Comparison of ENCODE assay signal across 22 mouse cellular contexts in the genomic region with DNA sequence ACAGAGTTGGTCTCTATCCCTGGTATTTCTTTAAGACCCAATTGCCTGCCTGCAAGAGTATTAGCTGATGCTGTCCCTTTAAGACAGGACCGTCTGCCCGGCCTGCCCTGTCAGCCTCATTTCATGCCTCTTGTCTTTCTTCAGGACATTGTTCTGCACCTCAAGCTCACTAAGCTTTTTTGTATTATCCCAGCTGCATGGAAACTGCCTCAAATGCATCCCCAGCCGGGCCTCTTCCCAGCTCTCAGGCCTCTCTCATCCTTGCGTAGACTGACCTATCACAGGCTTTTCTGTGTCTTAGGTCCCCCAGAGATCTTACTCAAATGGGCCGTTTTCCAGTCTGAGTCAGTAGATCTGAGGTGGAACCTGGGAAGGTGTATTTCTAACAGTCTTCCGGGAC.
DNase-seq lines count a peak whose midpoint lies in the region; ATAC-seq and TF ChIP-seq lines count a peak whose summit lies in the region.
"Had no signal": no experiment of that assay in that cellular context is flagged by ENCODE, and none has a peak within 500 bp of the region (broad histone marks: within the 10 kb centered on the region; RNA-seq: fewer than 3 reads in every experiment).

No protein-coding gene starts in this region.

- DNase-seq in midbrain, embryonic 10.5 days (ENCODE audit: low spot score) = peak; percentile 69
- DNase-seq in midbrain, postnatal 0 days (ENCODE audit: low spot score) = no peak
- DNase-seq in embryo, embryonic 10.5 days (ENCODE audit: low spot score) = peak; percentile 46
- DNase-seq in midbrain, embryonic 14.5 days = peak; percentile 69
- no peak for DNase-seq in thymus, postnatal 0 days (ENCODE audit: low spot score)
- DNase-seq in heart, adult 8-10 months (ENCODE audit: low spot score) = no peak
- DNase-seq in liver, embryonic 11.5 days (ENCODE audit: low spot score) = no peak
- DNase-seq: adrenal gland, adult 2 months; cerebellum, adult 2 months; cerebellum, postnatal 25 days; gastrocnemius, postnatal 36 days; kidney, adult 9 months; kidney, postnatal 14 days; lung, adult 18-20 months; lung, postnatal 10 days; thymus, adult 2 months had no signal

- H3K4me1 ChIP-seq in midbrain, embryonic 10.5 days = peaks cover 44% of the 10 kb centered on the region
- H3K4me1 ChIP-seq in midbrain, postnatal 0 days (ENCODE audit: insufficient read depth, low read length) = no peaks in the 10 kb centered on the region
- peaks cover 12% of the 10 kb centered on the region for H3K4me1 ChIP-seq in hindbrain, embryonic 12.5 days
- H3K4me1 ChIP-seq in midbrain, embryonic 14.5 days (ENCODE audit: control insufficient read depth, insufficient read depth, low read length) = 0 out of 2 replicates have a peak, but pooled peaks cover 7% of the 10 kb centered on the region
- no peaks in the 10 kb centered on the region for H3K4me1 ChIP-seq in liver, embryonic 11.5 days (replicated peaks; ENCODE audit: control insufficient read depth, insufficient read depth, low read length)

- peak overlapping the region; percentile 15; the same call in 1 of the 2 replicates for H3K4me3 ChIP-seq in midbrain, embryonic 10.5 days
- H3K4me3 ChIP-seq in midbrain, postnatal 0 days (ENCODE audit: low read depth, low read length) = no peak overlapping the region
- H3K4me3 ChIP-seq in hindbrain, embryonic 12.5 days = no peak overlapping the region
- no peak overlapping the region for H3K4me3 ChIP-seq in midbrain, embryonic 14.5 days (replicated peaks; ENCODE audit: low read depth, low read length)
- H3K4me3 ChIP-seq in liver, embryonic 11.5 days (ENCODE audit: low read depth, low read length) = no peak overlapping the region
- H3K4me3 ChIP-seq: embryonic facial prominence, embryonic 10.5 days; hindbrain, embryonic 15.5 days; neural tube, embryonic 13.5 days had no signal

- WGBS in midbrain, embryonic 10.5 days = 24% methylated on average over 6 of the region's 6 CpGs
- WGBS in midbrain, postnatal 0 days = 24% methylated on average over 6 of the region's 6 CpGs
- WGBS in hindbrain, embryonic 12.5 days = 18% methylated on average over 6 of the region's 6 CpGs
- 6% methylated on average over 6 of the region's 6 CpGs for WGBS in midbrain, embryonic 14.5 days
- 65% methylated on average over 6 of the region's 6 CpGs for WGBS in liver, embryonic 11.5 days

- no peak for TF ChIP-seq CTCF in midbrain, postnatal 0 days (IDR thresholded peaks at IDR 0.05)

- no peaks in the 10 kb centered on the region for H3K9me3 ChIP-seq in midbrain, embryonic 10.5 days (replicated peaks)
- H3K9me3 ChIP-seq in midbrain, postnatal 0 days (ENCODE audit: low read length) = no peaks in the 10 kb centered on the region
- H3K9me3 ChIP-seq in hindbrain, embryonic 12.5 days (replicated peaks) = no peaks in the 10 kb centered on the region
- H3K9me3 ChIP-seq in midbrain, embryonic 14.5 days (ENCODE audit: control insufficient read depth, low read length) = no peaks in the 10 kb centered on the region
- H3K9me3 ChIP-seq in liver, embryonic 11.5 days (ENCODE audit: control insufficient read depth, low read length) = no peaks in the 10 kb centered on the region
- H3K9me3 ChIP-seq: embryonic facial prominence, embryonic 10.5 days; hindbrain, embryonic 15.5 days; neural tube, embryonic 13.5 days had no signal

- ATAC-seq in midbrain, postnatal 0 days (ENCODE audit: low FRiP score) = no peak
- ATAC-seq in hindbrain, embryonic 12.5 days (ENCODE audit: low FRiP score) = peak; percentile 73
- peak; percentile 66 for ATAC-seq in midbrain, embryonic 14.5 days (ENCODE audit: low FRiP score, low TSS enrichment)
- ATAC-seq in liver, embryonic 11.5 days (replicated peaks; ENCODE audit: low FRiP score) = no peak
- ATAC-seq: intestine, embryonic 16.5 days had no signal

- no peaks in the 10 kb centered on the region for H3K36me3 ChIP-seq in midbrain, embryonic 10.5 days
- no peaks in the 10 kb centered on the region for H3K36me3 ChIP-seq in midbrain, postnatal 0 days (ENCODE audit: insufficient read depth, low read length)
- H3K36me3 ChIP-seq in hindbrain, embryonic 12.5 days = no peaks in the 10 kb centered on the region
- H3K36me3 ChIP-seq in midbrain, embryonic 14.5 days (ENCODE audit: control insufficient read depth, insufficient read depth, low read length) = no peaks in the 10 kb centered on the region
- no peaks in the 10 kb centered on the region for H3K36me3 ChIP-seq in liver, embryonic 11.5 days (ENCODE audit: control insufficient read depth, insufficient read depth, low read length)
- H3K36me3 ChIP-seq: embryonic facial prominence, embryonic 10.5 days; hindbrain, embryonic 15.5 days; neural tube, embryonic 13.5 days had no signal

- H3K9ac ChIP-seq in midbrain, postnatal 0 days (replicated peaks; ENCODE audit: low read length, poor library complexity, severe bottlenecking) = no peak overlapping the region
- H3K9ac ChIP-seq in hindbrain, embryonic 12.5 days = no peak overlapping the region
- H3K9ac ChIP-seq in midbrain, embryonic 14.5 days (replicated peaks; ENCODE audit: low read length) = no peak overlapping the region
- H3K9ac ChIP-seq in liver, embryonic 11.5 days (ENCODE audit: low read depth, low read length) = no peak overlapping the region
- H3K9ac ChIP-seq: hindbrain, embryonic 15.5 days; neural tube, embryonic 13.5 days had no signal

- H3K27me3 ChIP-seq in midbrain, embryonic 10.5 days (ENCODE audit: low read depth, poor library complexity, severe bottlenecking) = no peaks in the 10 kb centered on the region
- no peaks in the 10 kb centered on the region for H3K27me3 ChIP-seq in midbrain, postnatal 0 days (ENCODE audit: insufficient read depth, low read length)
- no peaks in the 10 kb centered on the region for H3K27me3 ChIP-seq in hindbrain, embryonic 12.5 days
- no peaks in the 10 kb centered on the region for H3K27me3 ChIP-seq in midbrain, embryonic 14.5 days (ENCODE audit: control insufficient read depth, insufficient read depth, low read length)
- no peaks in the 10 kb centered on the region for H3K27me3 ChIP-seq in liver, embryonic 11.5 days (replicated peaks; ENCODE audit: control insufficient read depth, insufficient read depth, low read length)
- H3K27me3 ChIP-seq: hindbrain, embryonic 15.5 days; neural tube, embryonic 13.5 days had no signal

- peak overlapping the region; percentile 83 for H3K27ac ChIP-seq in midbrain, embryonic 10.5 days (replicated peaks)
- no peak overlapping the region for H3K27ac ChIP-seq in midbrain, postnatal 0 days (ENCODE audit: low read depth, low read length)
- peak overlapping the region; percentile 23; the same call in 1 of the 2 replicates for H3K27ac ChIP-seq in hindbrain, embryonic 12.5 days
- H3K27ac ChIP-seq in midbrain, embryonic 14.5 days (replicated peaks; ENCODE audit: low read depth, low read length) = peak overlapping the region; percentile 60; the same call in 1 of the 2 replicates
- H3K27ac ChIP-seq in liver, embryonic 11.5 days (ENCODE audit: low read depth, low read length) = no peak overlapping the region
- H3K27ac ChIP-seq: embryonic facial prominence, embryonic 10.5 days; hindbrain, embryonic 15.5 days; neural tube, embryonic 13.5 days; stomach, postnatal 0 days had no signal

- H3K4me2 ChIP-seq in midbrain, postnatal 0 days (ENCODE audit: low read depth, low read length, poor library complexity, severe bottlenecking) = no peak overlapping the region
- H3K4me2 ChIP-seq in hindbrain, embryonic 12.5 days (replicated peaks) = 0 out of 2 replicates have a peak overlapping the region, but pooled peaks have one; percentile 8
- H3K4me2 ChIP-seq in midbrain, embryonic 14.5 days (ENCODE audit: low read length) = 0 out of 2 replicates have a peak overlapping the region, but pooled peaks have one; percentile 11
- no peak overlapping the region for H3K4me2 ChIP-seq in liver, embryonic 11.5 days
- H3K4me2 ChIP-seq: hindbrain, embryonic 15.5 days; neural tube, embryonic 13.5 days had no signal

Comparison
In these comparisons a context has a peak if more than half of its experiments do, and no peak if none do; other contexts are left out.
1. DNase-seq: peak in midbrain, embryonic 10.5 days (single experiment), embryo, embryonic 10.5 days (single experiment) and midbrain, embryonic 14.5 days (single experiment); none in midbrain, postnatal 0 days (single experiment), thymus, postnatal 0 days (single experiment), heart, adult 8-10 months (single experiment) and liver, embryonic 11.5 days (single experiment).
2. H3K27ac ChIP-seq: peak in midbrain, embryonic 10.5 days (single experiment), hindbrain, embryonic 12.5 days (single experiment) and midbrain, embryonic 14.5 days (single experiment); none in midbrain, postnatal 0 days (single experiment) and liver, embryonic 11.5 days (single experiment).
3. ATAC-seq: peak in hindbrain, embryonic 12.5 days (single experiment) and midbrain, embryonic 14.5 days (single experiment); none in midbrain, postnatal 0 days (single experiment) and liver, embryonic 11.5 days (single experiment).
4. H3K4me2 ChIP-seq: peak in hindbrain, embryonic 12.5 days (single experiment) and midbrain, embryonic 14.5 days (single experiment); none in midbrain, postnatal 0 days (single experiment) and liver, embryonic 11.5 days (single experiment).